Mouse (Mus musculus) G1E-ER4 (cell line): Measurements from ENCODE around the gene Phgdh. TPM values are rescaled to one million over a fixed set of nuclear protein-coding genes. Genes with fewer than 3 reads are reported as not detected.

ENCODE experiments used
- GATA1 ChIP-seq: IDR thresholded peaks from one replicate; pipeline ENCODE4 v1.8.0; 2012; ENCODE audit warnings: low read length, inconsistent platforms
- polyA plus RNA-seq: library from polyadenylated mRNA; stranded (reverse); fragments of >175 nt; gene quantifications from 2 replicates; pipeline ENCODE4 v1.2.3, GENCODE M21; 2012

Phgdh gene
- polyA plus RNA-seq, 1 experiment = not detected

DNA sequence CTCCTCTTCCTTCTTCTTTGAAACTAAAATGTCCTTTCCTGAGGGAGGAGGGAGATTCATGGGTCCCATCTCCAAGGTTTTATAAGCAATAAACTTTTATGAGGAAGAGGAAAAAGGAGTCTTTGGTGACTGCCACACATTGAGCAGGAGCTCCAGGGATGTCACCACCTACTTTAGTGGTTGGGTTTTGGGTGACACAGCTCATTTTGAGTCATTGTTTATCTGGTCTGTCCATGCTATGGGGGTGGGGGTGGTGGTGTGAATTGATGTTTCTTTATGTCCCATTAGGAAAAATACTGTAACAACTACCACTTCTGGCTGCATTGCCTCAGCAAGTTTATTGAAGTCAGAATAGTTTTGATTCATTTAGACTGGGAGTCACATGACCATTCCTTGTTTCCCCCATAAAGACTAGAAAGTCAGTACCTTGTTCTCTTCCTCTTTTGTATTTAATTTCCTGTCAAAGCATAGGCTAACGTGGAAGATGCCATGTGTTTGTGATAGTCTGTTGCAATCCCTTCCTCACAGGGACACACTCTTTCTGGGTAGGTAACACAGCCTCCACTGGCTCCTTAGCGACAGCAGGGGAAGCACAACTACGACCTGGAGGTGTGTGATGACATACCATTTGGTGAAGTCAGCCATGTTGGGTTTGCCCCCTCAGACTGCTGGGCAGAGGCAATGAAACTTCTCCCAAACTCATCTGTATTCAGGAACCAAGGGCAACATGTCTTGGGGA lies 17.0 kb upstream of the Phgdh start:
- TF ChIP-seq GATA1 = no peak

DNA sequence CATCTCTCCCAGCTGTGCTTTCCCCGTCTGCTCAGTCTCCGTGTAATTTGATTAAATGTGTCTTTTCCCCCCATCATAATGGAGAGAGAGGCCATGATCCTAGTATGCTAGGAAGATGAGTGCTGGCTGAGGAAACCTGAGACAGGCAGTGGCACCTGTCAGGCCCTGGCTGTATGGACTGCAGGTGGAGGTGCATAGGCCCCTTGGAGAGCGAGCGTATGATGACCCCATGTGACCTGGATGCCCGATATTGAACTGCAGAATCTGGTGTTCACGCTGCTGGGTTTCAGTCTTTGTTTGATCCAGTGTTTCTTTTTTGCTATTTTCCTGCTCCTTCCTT lies 16.2 kb upstream of the Phgdh start:
- TF ChIP-seq GATA1 = no peak

DNA sequence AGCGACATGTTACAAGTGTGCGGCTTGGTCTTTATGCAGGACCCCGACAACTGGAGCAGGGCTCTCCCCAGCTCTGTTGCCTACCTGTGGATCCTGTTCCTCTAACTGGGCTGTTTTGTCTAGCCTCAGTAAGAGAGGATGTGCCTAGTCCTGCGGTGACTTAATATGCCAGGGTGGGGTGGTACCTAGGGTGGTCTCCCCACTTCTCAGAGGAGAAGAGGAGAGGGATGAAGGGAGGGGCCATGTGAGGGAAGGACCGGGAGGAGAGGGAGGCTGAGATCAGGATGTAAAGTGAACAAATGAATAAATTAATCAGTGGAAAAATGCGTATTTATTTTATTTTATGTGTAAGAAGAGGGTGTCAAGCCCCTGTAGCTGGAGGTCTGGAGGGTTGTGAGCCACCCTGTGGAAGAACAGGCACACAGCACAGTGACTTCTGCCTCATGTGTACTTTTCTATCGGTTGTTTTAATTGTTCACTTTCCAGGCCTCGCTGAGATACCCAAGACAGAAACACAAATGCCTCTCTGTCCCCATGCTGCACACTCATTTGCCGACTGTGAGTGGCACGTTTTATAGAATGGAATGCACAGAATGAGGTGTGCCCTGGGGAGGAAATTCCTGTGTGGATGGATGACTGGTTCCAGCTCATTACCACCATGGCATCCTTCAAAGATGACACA lies 15.7 kb upstream of the Phgdh start:
- TF ChIP-seq GATA1 = no peak

DNA sequence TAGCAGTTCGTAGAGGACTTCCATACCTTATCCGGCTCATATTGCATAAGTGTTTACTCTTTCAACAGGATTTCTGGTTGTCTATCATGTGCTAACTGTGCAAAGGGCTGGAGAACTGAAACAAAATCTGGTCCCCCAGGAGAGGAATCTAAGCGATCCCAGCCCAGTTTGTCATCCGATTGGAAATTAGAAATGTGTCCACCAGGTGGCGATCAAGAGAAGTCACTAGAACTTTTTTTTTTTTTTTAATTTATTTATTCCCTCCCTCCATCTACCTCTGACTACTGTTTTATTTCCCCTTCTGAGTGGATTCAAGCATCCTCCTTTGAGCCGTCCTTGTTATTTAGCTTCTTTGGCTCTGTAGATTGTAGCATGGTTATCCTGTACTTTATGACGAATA lies 14.1 kb upstream of the Phgdh start:
- TF ChIP-seq GATA1 = no peak

DNA sequence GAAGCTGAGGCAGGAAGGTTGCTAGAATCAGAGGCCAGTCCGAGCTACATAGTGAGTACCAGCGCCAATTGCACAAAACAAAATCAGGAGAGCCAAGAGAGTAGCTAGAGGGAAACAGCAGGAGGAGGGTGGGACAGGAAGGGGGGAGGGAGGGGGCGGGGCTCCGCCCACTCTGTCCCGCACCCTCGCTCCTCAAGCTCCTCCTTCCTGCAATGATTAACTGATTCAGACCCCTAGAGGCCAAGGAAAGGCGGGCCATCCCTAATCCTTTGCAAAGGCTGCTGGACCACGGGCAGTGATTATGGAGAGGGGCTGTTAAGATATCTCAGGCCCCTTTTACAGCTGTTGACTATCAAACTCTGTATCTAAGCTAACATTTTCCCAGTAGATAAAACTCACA lies 8.9 kb upstream of the Phgdh start:
- TF ChIP-seq GATA1 = no peak

DNA sequence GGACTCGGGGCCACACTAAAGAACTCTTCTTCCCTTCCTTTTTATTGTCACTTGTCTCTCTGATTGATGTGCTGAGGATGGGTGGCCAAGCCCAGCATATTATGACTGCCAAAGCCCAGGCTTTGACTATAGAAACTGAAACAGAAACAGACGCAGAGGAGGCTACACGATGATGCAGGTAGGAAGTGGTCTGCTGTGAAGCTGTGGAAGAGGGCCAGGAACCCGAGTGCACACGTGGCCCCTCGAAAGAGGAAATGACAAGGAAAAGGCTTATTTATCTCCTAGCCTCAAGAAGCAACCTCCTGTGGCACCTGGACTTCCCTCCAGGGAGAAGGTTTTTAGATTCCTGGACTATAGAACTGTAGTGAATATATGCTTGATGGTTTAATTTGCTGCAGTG lies 8.3 kb upstream of the Phgdh start:
- TF ChIP-seq GATA1 = no peak

DNA sequence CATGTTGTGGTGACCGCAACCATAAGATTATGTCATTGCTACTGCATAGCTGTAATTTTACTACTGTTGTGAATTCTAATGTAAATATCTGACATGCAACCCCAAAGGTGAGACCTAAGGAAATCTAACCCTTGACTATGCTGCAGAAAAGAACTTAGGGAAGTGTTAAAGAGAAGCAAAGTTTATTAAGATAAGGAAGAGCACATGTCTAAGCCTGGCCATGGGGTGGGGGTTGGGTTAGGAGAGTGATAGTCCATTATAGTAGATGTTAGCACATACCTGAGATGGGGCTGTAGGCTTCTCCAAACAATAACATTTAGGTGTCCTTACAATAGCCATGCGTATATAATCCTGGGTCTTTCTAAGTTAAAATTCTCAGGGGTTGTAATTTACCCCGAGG lies 3.4 kb upstream of the Phgdh start:
- TF ChIP-seq GATA1 = no peak

DNA sequence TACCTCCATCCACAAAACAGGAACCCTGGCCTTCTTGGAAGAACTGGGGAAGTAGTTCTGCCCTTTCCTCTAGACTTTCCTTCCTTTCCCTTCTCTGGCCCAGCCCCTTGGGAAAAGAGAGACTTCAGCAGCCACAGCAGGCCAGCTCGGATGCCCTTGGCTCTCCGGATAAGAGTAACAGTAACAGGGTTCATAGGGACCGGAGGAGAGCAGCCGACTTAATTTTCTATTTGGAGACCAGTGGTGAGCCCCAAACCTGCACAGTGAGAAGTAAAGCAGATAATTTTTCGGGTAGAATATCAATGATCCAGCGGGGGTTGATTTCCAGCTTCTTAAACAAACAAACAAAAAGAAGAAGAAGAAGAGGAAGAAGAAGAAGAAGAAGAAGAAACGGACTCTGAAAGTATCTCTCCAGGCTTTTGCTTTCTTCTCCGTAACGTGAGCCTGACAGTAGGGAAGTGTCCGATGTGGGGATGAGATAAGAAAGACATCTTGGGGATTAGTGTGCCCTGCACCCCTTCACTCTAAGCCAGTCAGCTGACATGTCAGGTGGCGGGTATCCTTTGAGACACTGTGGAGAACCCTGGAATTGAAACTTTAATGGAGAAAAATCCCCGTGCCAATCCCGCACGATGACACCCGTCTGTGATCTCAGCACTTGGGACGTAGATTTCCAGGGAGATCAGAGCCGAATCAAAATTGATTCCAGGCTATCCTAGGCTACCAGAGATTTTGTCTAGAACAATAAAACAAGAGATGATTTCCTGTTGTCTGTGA lies 1.2 kb upstream of the Phgdh start:
- no peak for TF ChIP-seq GATA1

DNA sequence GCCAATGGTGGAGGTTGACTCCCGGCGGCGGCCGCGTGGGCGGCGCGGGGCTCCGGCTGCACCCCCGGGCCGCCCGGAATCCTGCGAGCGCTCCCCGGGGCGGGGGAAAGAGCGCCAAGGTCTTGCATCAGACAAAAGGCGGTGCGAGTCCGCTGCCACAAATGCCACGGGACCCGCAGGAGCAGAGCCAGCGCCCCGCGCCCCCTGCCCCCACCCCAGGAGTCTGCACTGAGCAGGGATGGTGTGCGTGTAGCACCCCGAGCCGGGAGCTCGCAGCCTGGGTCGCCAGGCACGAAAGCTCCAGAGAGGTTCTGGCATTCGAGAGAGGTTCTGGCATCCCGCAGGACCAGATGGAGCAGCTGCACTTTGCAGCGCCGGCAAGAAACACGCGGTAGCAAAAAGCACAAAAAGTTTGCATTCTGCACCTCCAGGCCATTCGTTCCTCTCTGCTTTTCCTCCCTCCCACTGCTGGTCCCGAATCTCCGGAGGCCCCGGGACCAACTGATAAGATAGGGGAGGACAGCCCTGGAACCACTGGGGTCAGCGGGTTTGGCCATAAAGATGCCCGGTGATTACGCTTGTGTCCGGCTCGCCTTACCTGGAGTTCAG lies 589 bp downstream of the Phgdh start:
- no peak for TF ChIP-seq GATA1

DNA sequence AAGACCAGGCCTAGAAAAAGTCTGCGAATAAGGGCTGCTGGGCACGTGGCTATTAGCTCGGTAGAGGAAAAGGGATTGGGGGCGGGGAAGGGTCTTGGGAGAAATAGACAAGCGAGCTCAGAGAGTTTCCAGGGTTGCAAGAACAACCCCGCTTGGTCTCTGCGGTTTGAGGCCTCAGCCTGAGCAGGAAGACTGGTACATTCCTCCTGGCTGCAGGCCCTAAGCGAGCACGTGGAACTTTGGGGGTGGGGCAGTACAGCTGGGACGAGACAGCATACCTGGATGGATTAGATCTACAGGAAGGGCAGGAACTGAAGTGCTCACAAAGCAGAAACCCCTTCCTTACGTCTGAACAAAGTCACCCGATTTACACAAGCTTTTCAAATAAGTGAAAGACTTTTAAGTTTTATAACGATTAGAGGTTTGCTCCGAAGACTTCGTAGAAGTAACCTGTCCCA lies 1.2 kb downstream of the Phgdh start:
- TF ChIP-seq GATA1 = no peak

DNA sequence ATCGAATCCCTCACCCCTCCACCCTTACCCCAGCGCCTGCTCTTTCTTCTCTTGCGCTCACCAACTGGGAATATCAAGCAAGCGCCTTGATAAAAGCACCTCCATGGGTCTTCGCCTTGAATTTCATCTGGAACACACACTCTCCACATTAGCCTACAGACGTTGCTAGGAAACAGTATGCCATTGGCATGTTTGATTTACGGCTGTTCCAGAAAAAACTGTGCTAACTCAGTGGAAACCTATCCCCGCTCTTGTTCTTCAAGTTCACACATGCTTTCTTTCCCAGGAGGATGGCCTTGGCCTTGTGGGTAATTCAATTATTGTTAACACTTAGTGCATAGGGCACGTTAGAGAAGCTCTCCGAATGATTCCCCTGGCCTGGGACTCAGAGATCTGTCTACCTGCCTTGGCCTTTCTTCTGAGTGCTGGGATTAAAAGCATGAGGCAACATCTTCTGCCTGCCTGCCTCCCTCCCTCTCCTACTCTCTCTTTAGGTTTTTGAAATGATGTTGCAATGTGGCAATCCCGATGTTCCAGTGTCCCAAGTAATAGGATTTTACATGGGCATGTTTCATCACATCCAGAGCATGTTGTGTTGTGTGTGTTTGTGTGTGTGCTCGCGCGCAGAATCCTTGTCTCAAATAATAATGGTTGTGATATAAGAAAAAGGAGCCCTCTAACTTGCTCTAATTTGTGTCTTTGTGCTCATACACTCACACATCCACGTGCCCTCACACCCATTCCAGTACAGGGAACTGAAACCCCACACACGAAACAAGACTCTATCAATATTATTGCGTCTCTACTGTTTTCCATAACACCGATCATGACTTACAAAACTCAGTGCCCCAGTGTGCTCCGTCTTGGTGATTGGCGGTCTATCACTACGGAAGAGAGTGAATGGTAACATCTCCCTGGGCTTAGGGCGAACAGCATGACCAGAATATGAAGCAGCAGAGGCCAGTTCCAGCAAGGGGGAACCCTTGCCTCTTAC lies 2.8 kb downstream of the Phgdh start:
- no peak for TF ChIP-seq GATA1

DNA sequence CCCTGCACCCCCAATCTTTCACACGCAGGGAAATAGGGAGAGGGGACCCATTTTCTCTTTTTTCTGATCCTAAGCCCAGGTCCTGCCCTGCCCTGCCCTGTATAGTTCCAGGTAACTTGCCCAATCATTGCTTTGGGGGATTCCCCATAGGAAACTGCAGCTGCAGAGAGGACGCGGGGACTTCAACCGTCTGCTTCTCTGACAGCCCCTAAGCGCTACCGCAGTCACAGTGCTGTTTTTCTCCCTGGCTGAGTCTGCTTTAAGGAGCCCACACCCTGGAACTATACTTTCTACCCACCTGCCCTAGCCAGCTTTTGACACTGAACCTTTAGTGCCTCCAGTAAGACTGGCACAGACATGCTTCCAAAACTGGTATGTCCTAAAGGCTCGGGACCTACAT lies 3.9 kb downstream of the Phgdh start:
- no peak for TF ChIP-seq GATA1

DNA sequence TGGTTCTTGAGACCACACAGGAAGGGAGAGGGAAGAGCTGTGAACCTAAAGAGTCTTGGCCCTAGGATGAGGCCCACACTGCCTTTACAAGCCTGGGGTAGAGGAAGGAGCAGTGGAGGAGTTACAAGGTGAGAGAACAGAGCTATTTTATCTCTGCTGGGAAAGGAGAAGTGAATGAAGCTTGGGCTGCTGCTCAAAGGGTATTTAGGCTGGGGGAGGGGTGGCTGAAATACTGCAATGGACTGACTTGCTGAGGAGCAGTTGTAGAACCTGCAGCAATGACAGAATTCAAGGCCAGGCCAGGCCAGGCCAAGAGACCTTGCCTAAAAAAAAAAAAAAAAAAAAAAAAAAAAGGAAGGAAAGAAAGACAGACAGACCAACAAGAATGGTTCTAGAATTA lies 4.5 kb downstream of the Phgdh start:
- TF ChIP-seq GATA1 = no peak

DNA sequence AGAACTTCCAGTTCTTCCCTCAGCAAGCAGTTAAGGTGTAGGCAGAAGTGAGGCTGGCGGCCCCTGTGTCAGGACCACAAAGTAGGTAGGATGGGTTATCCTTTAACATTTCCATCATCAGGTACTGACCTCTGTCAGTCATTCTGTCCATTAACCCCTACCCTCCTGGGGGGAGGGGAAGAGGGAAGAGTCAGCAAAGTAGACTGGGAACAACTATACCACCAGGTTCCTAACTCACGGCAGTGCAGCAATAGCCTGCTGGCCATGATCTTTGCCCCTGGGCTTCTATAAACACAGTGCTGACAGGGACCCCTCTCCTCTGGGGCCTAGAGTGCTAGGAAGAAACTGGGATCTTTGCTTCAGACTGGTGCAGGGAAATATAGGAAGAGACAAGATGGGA lies 5.8 kb downstream of the Phgdh start:
- no peak for TF ChIP-seq GATA1

DNA sequence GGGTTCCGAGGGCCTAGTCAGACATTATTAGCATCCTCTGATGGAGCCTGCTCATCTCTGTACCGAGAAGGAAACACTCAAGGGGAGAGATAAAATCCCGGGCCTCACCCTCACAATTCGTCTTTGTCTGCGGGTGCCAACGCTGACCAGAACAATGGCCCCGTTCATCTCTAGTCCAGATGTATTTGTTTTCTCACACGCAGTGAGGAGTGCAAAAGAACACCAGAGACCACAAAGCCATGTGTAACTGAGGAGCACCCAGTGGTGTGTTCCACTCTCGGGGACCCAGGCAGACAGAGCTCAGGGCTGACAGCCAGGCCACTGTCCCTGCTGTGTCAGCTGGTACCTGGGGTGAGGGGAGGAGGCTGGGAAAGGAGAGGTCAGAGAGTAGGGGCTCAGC lies 15.6 kb downstream of the Phgdh start:
- TF ChIP-seq GATA1 = no peak
